Mouse (Mus musculus): Measurements from ENCODE around the gene Lemd2. TPM values are rescaled to one million over a fixed set of nuclear protein-coding genes. Genes with fewer than 3 reads are reported as not detected.
A peak's percentile ranks its signal among the peaks of the same experiment; 100 is the strongest.

The Lemd2 gene
- total RNA-seq, 2 experiments from 2014 or later, result 38.8 to 46.6 TPM

- peak; percentile 64 to 71 for DNase-seq (ENCODE audit: low spot score in 2 of 2)
These were observed 39.1 kb downstream of the Lemd2 start for GRCm38 (mm10) chr17:27165054-27165773.

GRCm38 (mm10) chr17:27160905-27161304, 43.4 kb downstream of the Lemd2 start:
- DNase-seq (ENCODE audit: low spot score in 2 of 2), result no peak

- no peak for DNase-seq (ENCODE audit: low spot score in 2 of 2)
These were observed 45.1 kb downstream of the Lemd2 start for GRCm38 (mm10) chr17:27159169-27159568.

GRCm38 (mm10) chr17:27158439-27158838, 45.8 kb downstream of the Lemd2 start:
- DNase-seq (ENCODE audit: low spot score in 2 of 2), result no peak

GRCm38 (mm10) chr17:27155752-27156151, 48.5 kb downstream of the Lemd2 start:
- no peak for DNase-seq (ENCODE audit: low spot score in 2 of 2)

- DNase-seq (ENCODE audit: low spot score in 2 of 2), result no peak
These were observed 49.4 kb downstream of the Lemd2 start for GRCm38 (mm10) chr17:27154881-27155280.

- DNase-seq (ENCODE audit: low spot score in 2 of 2), result no peak
These were observed 50.0 kb downstream of the Lemd2 start for GRCm38 (mm10) chr17:27154256-27154655.

- DNase-seq (ENCODE audit: low spot score in 2 of 2), result no peak
These were observed 50.5 kb downstream of the Lemd2 start for GRCm38 (mm10) chr17:27153773-27154193.

GRCm38 (mm10) chr17:27152976-27153723, 51.1 kb downstream of the Lemd2 start:
- DNase-seq (ENCODE audit: low spot score in 2 of 2), result no peak

GRCm38 (mm10) chr17:27151411-27151810, 52.9 kb downstream of the Lemd2 start:
- DNase-seq (ENCODE audit: low spot score in 2 of 2), result no peak

- DNase-seq (ENCODE audit: low spot score in 2 of 2), result no peak
These were observed 53.4 kb downstream of the Lemd2 start for GRCm38 (mm10) chr17:27150871-27151270.

- no peak for DNase-seq (ENCODE audit: low spot score in 2 of 2)
These were observed 57.8 kb downstream of the Lemd2 start for GRCm38 (mm10) chr17:27146323-27146923.

GRCm38 (mm10) chr17:27144152-27144551, 60.1 kb downstream of the Lemd2 start:
- no peak for DNase-seq (ENCODE audit: low spot score in 2 of 2)

- peak; percentile 44 for DNase-seq (ENCODE audit: low spot score in 2 of 2)
These were observed 62.3 kb downstream of the Lemd2 start for GRCm38 (mm10) chr17:27141971-27142450.

GRCm38 (mm10) chr17:27140262-27140661, 64.0 kb downstream of the Lemd2 start:
- DNase-seq (ENCODE audit: low spot score in 2 of 2), result no peak

Other genes with a start within 250 kb of the Lemd2 start
- gene Zbtb9, start 231.3 kb downstream of the Lemd2 start, total RNA-seq (2021), result 10 to 100 TPM; 16.2 to 16.4 TPM
- 10 to 100 TPM; 12.0 to 13.0 TPM for gene Bak1, start 175.5 kb downstream of the Lemd2 start, total RNA-seq (2021)
- 1 to 10 TPM; 2.8 to 3.0 TPM for gene Itpr3, start 147.2 kb downstream of the Lemd2 start, total RNA-seq (2021)
- gene Uqcc2, start 70.6 kb downstream of the Lemd2 start, total RNA-seq (2021), result 100 to 1,000 TPM; 242 to 270 TPM
- gene Ip6k3, start 36.7 kb downstream of the Lemd2 start, total RNA-seq (2021), result under 1 TPM; 0.60 to 0.70 TPM

All from left cerebral cortex, adult 18-20 months (tissue).